Mouse (Mus musculus) spleen, postnatal 14 days (tissue): ENCODE results near the gene Vldlr.

Experiments
- DNase-seq, 2 experiments: peaks; one replicate each; pipeline ENCODE4 v3.0.0; 2021 to 2022; ENCODE audit warnings: low spot score in 2 of 2

Vldlr gene

GRCm38 (mm10) chr19:27233386-27233785, 17.1 kb downstream of the Vldlr start:
- no peak for DNase-seq

GRCm38 (mm10) chr19:27239913-27240312, 23.6 kb downstream of the Vldlr start:
- DNase-seq: no peak

- DNase-seq: no peak
Measured at GRCm38 (mm10) chr19:27243527-27243926, 27.2 kb downstream of the Vldlr start.

- DNase-seq: no peak
Measured at GRCm38 (mm10) chr19:27254756-27255155, 38.5 kb downstream of the Vldlr start.

- DNase-seq: no peak
Measured at GRCm38 (mm10) chr19:27255678-27256077, 39.4 kb downstream of the Vldlr start.

- DNase-seq: no peak
Measured at GRCm38 (mm10) chr19:27260102-27260501, 43.8 kb downstream of the Vldlr start.

- no peak for DNase-seq
Measured at GRCm38 (mm10) chr19:27260621-27261278, 44.5 kb downstream of the Vldlr start.

- no peak for DNase-seq
Measured at GRCm38 (mm10) chr19:27262141-27262540, 45.9 kb downstream of the Vldlr start.

- DNase-seq: no peak
Measured at GRCm38 (mm10) chr19:27273385-27273784, 57.1 kb downstream of the Vldlr start.

- DNase-seq: no peak
Measured at GRCm38 (mm10) chr19:27274382-27274781, 58.1 kb downstream of the Vldlr start.

- DNase-seq: no peak
Measured at GRCm38 (mm10) chr19:27279174-27279573, 62.9 kb downstream of the Vldlr start.
